Mouse (Mus musculus) adipose tissue, adult 10 weeks (tissue): ENCODE measurements around the gene Nsun3. TPM values are rescaled to one million over a fixed set of nuclear protein-coding genes. Genes with fewer than 3 reads are reported as not detected.

Source experiments
- polyA plus RNA-seq: library from polyadenylated mRNA; stranded (reverse); fragments of 350-450 nt; fragmentation: Illumina TruSeq; extraction: RNeasy Lipid Tissue Mini Kit (QIAGEN cat#74804); gene quantifications from one replicate; pipeline ENCODE4 v1.2.3, GENCODE M21; 2014; ENCODE audit warnings: low read depth, low replicate concordance

Gene Nsun3
- 11.6 TPM for polyA plus RNA-seq

DNA sequence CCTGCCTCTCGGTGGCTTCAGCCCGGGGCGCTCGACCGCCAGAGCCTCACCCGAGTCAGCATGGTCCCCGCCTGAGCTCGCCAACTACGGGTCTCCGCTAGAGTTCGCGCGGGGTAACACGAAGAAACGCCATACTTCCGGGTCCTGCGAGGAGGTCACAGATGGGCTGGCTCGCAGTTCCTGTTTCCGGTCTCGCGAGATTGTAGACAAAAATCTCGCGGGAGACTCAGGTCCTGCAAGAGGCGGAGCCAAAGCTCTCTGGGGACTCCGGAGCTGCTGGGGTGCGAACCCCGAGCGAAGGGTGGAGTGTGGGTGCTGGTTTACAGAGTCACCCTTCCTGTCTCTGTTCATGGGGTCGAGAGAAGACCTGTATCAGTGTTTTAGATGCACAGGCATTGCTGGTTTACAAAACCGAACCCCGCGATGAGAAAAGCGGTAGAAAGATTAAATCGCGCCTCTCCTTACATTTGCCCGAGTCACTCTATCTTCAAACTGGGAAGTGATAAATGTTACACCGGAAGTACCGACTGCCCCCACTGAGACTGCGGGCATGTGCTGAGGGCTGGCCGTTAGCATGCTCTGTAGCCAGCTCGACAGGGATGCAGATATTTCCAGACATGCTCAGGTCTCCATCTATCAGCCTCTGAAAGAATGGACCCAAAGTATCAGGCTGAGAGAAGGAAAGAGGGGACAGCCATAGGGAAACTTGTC, at the start of gene Nsun3:
Gene Nsun3 (minus strand): TSS at position 198 of the 711 bp plus-strand sequence.

GRCm38 (mm10) chr16:62814491-62814890, 27.9 kb upstream of the Nsun3 start, which contains the start of gene Stx19:
Gene Stx19, plus strand, starts transcription at chr16:62814676.

Other genes with a start within 250 kb of the Nsun3 start
- gene Stx19, start 27.9 kb upstream of the Nsun3 start, polyA plus RNA-seq = 1.6 TPM
- 14.9 TPM for gene Arl13b, start 60.2 kb upstream of the Nsun3 start, polyA plus RNA-seq
- gene Pros1, start 67.5 kb upstream of the Nsun3 start, polyA plus RNA-seq = 34.9 TPM